Mouse (Mus musculus) myocyte (in vitro differentiated cells): ENCODE data around the gene Kifc3.

Experiments
- CEBPB ChIP-seq: IDR thresholded peaks from 2 replicates; pipeline ENCODE4 v1.6.1; 2011; ENCODE audit warnings: mild to moderate bottlenecking, moderate library complexity; ENCODE audit not compliant: poor library complexity, insufficient read depth, severe bottlenecking
- E2F4 ChIP-seq: IDR thresholded peaks from one replicate; pipeline ENCODE4 v1.6.1; 2011; ENCODE audit warnings: mild to moderate bottlenecking, control low read depth, moderate library complexity; ENCODE audit not compliant: insufficient read depth
- MYOG ChIP-seq, 3 experiments: IDR thresholded peaks; one replicate each; pipeline ENCODE4 v1.6.1; 2011; ENCODE audit warnings: control low read depth in 2 of 3, low read depth in 2 of 3, mild to moderate bottlenecking in 2 of 3; ENCODE audit not compliant: insufficient read length in 2 of 3, control insufficient read depth in 1 of 3, insufficient read depth in 1 of 3
- POLR2A ChIP-seq: IDR thresholded peaks from one replicate; pipeline ENCODE4 v1.6.1; 2011; ENCODE audit warnings: low read depth, mild to moderate bottlenecking, control low read depth, moderate library complexity; ENCODE audit not compliant: insufficient read length
- SRF ChIP-seq: IDR thresholded peaks from one replicate; pipeline ENCODE4 v1.6.1; 2011; ENCODE audit warnings: low read depth; ENCODE audit not compliant: control insufficient read depth, insufficient read length
- TCF12 ChIP-seq: IDR thresholded peaks from one replicate; pipeline ENCODE4 v1.6.1; 2011; ENCODE audit warnings: mild to moderate bottlenecking, control low read depth; ENCODE audit not compliant: poor library complexity, insufficient read depth, severe bottlenecking
- TCF3 ChIP-seq: IDR thresholded peaks from one replicate; pipeline ENCODE4 v1.6.1; 2011; ENCODE audit warnings: low read depth, control low read depth; ENCODE audit not compliant: insufficient read length

GRCm38 (mm10) chr8:95175306-95175705, 27.3 kb downstream of the Kifc3 start:
- TF ChIP-seq SRF (no peak), POLR2A (no peak), MYOG (IDR thresholded peaks at IDR 0.05; ENCODE audit: control insufficient read depth in 1 of 3, insufficient read depth in 1 of 3, insufficient read length in 2 of 3, low read depth in 2 of 3) (no peak), TCF3 (no peak), TCF12 (no peak), CEBPB (no peak), E2F4 (no peak)
